Mouse (Mus musculus): Measurements from ENCODE around the gene Tfip11.

- no peak for TF ChIP-seq CTCF (IDR thresholded peaks at IDR 0.05; ENCODE audit: insufficient read depth, low read depth, low read length)
- TF ChIP-seq POLR2A (IDR thresholded peaks at IDR 0.05; ENCODE audit: insufficient read depth, low read depth, low read length) = no peak
These were observed 26.0 kb upstream of the Tfip11 start for GRCm38 (mm10) chr5:112300112-112300511.
